Mouse (Mus musculus): Measurements from ENCODE around the gene Mtmr10. TPM values are rescaled to one million over a fixed set of nuclear protein-coding genes. Genes with fewer than 3 reads are reported as not detected.

Mtmr10 gene
- polyA plus RNA-seq (2012; ENCODE audit: low replicate concordance) = 0.37 and 1.7 TPM in 2 replicates

GRCm38 (mm10) chr7:64287414-64288091 is at the start of gene Mtmr10:
TSS of gene Mtmr10 (plus strand) at chr7:64287653.

DNA sequence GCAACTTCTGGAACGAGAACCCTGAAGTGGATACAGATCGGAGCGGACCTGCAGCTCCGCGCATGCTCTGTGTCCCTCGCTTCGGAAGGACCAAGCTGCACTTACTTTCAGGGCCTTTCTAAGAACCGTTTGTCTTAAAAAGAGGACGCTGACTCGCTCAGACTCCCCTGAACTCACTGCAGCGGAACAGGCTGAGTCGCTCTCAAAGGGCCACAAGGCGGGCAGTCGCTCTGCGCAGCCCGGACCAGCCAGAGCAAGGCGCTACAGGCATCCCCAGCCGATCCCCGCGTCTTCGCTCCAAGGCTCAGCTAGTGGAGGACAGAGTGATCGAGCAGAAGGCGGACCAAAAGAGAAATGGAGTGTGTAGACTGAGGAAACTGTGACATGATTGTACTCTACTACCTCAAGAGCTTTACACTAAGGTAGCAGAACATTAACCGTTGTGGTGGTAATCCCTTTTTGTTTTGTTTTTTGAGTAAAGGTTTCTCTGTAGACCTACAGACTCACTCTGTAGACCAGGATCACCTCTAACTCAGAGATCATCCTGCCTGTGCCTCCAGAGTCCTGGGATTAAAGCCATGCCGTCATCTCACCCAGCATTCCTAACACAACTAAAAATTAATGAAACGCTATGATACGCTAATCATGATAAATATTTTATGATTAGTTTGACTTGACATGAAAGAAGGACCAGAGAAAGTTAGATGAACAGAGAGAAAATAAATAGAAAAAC is 86.5 kb downstream of the Mtmr10 start, which contains the start of gene Fan1:
Gene Fan1, minus strand, starts transcription at position 266 of the 733 bp plus-strand sequence.

Other genes starting within 250 kb of the Mtmr10 start
- gene Trpm1, start 133.8 kb upstream of the Mtmr10 start, polyA plus RNA-seq (2012; ENCODE audit: low replicate concordance) = not detected in 2 replicates
- 0.93 and 2.3 TPM in 2 replicates for gene Fan1, start 86.4 kb downstream of the Mtmr10 start, polyA plus RNA-seq (2012; ENCODE audit: low replicate concordance)
- gene Mphosph10, start 104.6 kb downstream of the Mtmr10 start, polyA plus RNA-seq (2012; ENCODE audit: low replicate concordance) = 1.6 and 5.6 TPM in 2 replicates
- gene Mcee, start 105.0 kb downstream of the Mtmr10 start, polyA plus RNA-seq (2012; ENCODE audit: low replicate concordance) = 1.6 and 3.2 TPM in 2 replicates
- gene Apba2, start 214.1 kb downstream of the Mtmr10 start, polyA plus RNA-seq (2012; ENCODE audit: low replicate concordance) = not detected in 2 replicates